Mouse (Mus musculus) midbrain, embryonic 11.5 days (tissue): ENCODE data around the gene Msrb3. TPM values are rescaled to one million over a fixed set of nuclear protein-coding genes. Genes with fewer than 3 reads are reported as not detected.

Experiments used
- ATAC-seq: fragments of 200-750 bp; cut with Nextera tagmentation; 2 replicates; pipeline ENCODE4 v1.8.0; 2017; ENCODE audit warnings: moderate TSS enrichment, moderate library complexity; ENCODE audit not compliant: low FRiP score
- DNase-seq: peaks from one replicate; pipeline ENCODE4 v3.0.0; 2015; ENCODE audit warnings: low spot score; ENCODE audit errors: missing footprints
- H3K27ac ChIP-seq: fragments of 300-500 bp; sonication (generic); 2 replicates; pipeline ENCODE4 v1.5.1; 2014; ENCODE audit warnings: low read depth, low read length
- H3K27me3 ChIP-seq: fragments of 300-500 bp; sonication (generic); 2 replicates; pipeline ENCODE4 v1.6.1; 2014; ENCODE audit warnings: mild to moderate bottlenecking, low read length, moderate library complexity, mixed read lengths; ENCODE audit not compliant: control insufficient read depth, insufficient read depth
- H3K36me3 ChIP-seq: fragments of 300-500 bp; sonication (generic); 2 replicates; pipeline ENCODE4 v1.6.1; 2014; ENCODE audit warnings: mild to moderate bottlenecking, low read length, moderate library complexity, mixed read lengths; ENCODE audit not compliant: control insufficient read depth, insufficient read depth
- H3K4me1 ChIP-seq: fragments of 300-500 bp; sonication (generic); 2 replicates; pipeline ENCODE4 v1.6.1; 2014; ENCODE audit warnings: low read length; ENCODE audit not compliant: control insufficient read depth, insufficient read depth
- H3K4me2 ChIP-seq: fragments of 300-500 bp; sonication (generic); 2 replicates; pipeline ENCODE4 v1.6.1; 2014; ENCODE audit warnings: mild to moderate bottlenecking, moderate library complexity
- H3K4me3 ChIP-seq: fragments of 300-500 bp; sonication (generic); 2 replicates; pipeline ENCODE4 v1.5.1; 2014; ENCODE audit warnings: low read depth, low read length
- H3K9ac ChIP-seq: fragments of 300-500 bp; sonication (generic); 2 replicates; pipeline ENCODE4 v1.6.1; 2014; ENCODE audit warnings: low read length
- H3K9me3 ChIP-seq: fragments of 300-500 bp; sonication (generic); 2 replicates; pipeline ENCODE4 v1.6.1; 2016; ENCODE audit warnings: low read length; ENCODE audit not compliant: control insufficient read depth
- WGBS: fragments of 180-500 bp; shearing (Covaris S2); extraction: QIAGEN DNeasy Blood & Tissue Kit; methylation state at CpG from one replicate; pipeline ENCODE4 v1.1.7; 2014; 5-methylcytosine and 5-hydroxymethylcytosine counted together
- polyA plus RNA-seq: library from polyadenylated mRNA; unstranded; fragments of >200 nt; fragmentation: Nextera tagmentation; extraction: Ambion mirVana; gene quantifications from 2 replicates; pipeline ENCODE4 v1.2.1, GENCODE M21; 2014

Gene Msrb3
- 3.9 and 4.6 TPM in 2 replicates for polyA plus RNA-seq

- no peaks in the 10 kb centered on the region for H3K9me3 ChIP-seq
- no peak within 1 kb of the TSS for H3K27ac ChIP-seq
- peak within 1 kb of the TSS; percentile 59 for H3K4me3 ChIP-seq
- DNase-seq = peak; percentile 95
- peak within 1 kb of the TSS; percentile 96 for H3K4me2 ChIP-seq
- peaks cover 3% of the 10 kb centered on the region; the same call in 1 of the 2 replicates for H3K27me3 ChIP-seq
- peak within 1 kb of the TSS; percentile 69 for H3K9ac ChIP-seq
- peak; percentile 90 for ATAC-seq
- no peaks in the 10 kb centered on the region; the same call in none of the 2 replicates for H3K4me1 ChIP-seq
- WGBS = 4% methylated on average over 51 of the region's 64 CpGs
- no peaks in the 10 kb centered on the region for H3K36me3 ChIP-seq
Measured at GRCm38 (mm10) chr10:120898785-120899762, at the start of gene Msrb3. TSS of gene Msrb3 (minus strand) at chr10:120899101.

- Histone ChIP-seq H3K9ac (no peak overlapping the region), H3K4me2 (no peak overlapping the region), H3K4me1 (peaks cover 6% of the 10 kb centered on the region; the same call in 1 of the 2 replicates), H3K27ac (no peak overlapping the region), H3K36me3 (no peaks in the 10 kb centered on the region), H3K9me3 (no peaks in the 10 kb centered on the region), H3K4me3 (no peak overlapping the region), H3K27me3 (no peaks in the 10 kb centered on the region)
- 87% methylated on average over 2 of the region's 2 CpGs for WGBS
- DNase-seq (no peak), ATAC-seq (no peak)
Measured at GRCm38 (mm10) chr10:120948461-120948860, 49.6 kb upstream of the Msrb3 start.

- no peak overlapping the region for H3K4me2 ChIP-seq
- 90% methylated on average over 2 of the region's 2 CpGs for WGBS
Measured at GRCm38 (mm10) chr10:120947842-120948241, 48.9 kb upstream of the Msrb3 start.

GRCm38 (mm10) chr10:120946847-120947246 lies 47.9 kb upstream of the Msrb3 start:
- ATAC-seq (no peak), DNase-seq (no peak)
- no peak overlapping the region for H3K4me2 ChIP-seq
- no peaks in the 10 kb centered on the region for H3K36me3 ChIP-seq
- no peak overlapping the region for H3K27ac ChIP-seq
- H3K9ac ChIP-seq = no peak overlapping the region
- no peaks in the 10 kb centered on the region for H3K27me3 ChIP-seq
- H3K4me3 ChIP-seq = no peak overlapping the region
- 88% methylated on average over 5 of the region's 5 CpGs for WGBS
- no peaks in the 10 kb centered on the region for H3K9me3 ChIP-seq
- peaks cover 5% of the 10 kb centered on the region; the same call in 1 of the 2 replicates for H3K4me1 ChIP-seq

More at GRCm38 (mm10) chr10:120947842-120948241, 48.9 kb upstream of the Msrb3 start:
- H3K27me3 ChIP-seq = no peaks in the 10 kb centered on the region
- ATAC-seq (no peak), DNase-seq (no peak)
- no peaks in the 10 kb centered on the region for H3K9me3 ChIP-seq
- no peaks in the 10 kb centered on the region for H3K36me3 ChIP-seq
- no peak overlapping the region for H3K27ac ChIP-seq
- H3K9ac ChIP-seq = no peak overlapping the region
- H3K4me1 ChIP-seq = peaks cover 5% of the 10 kb centered on the region; the same call in 1 of the 2 replicates
- H3K4me3 ChIP-seq = no peak overlapping the region

- Histone ChIP-seq H3K27me3 (no peaks in the 10 kb centered on the region), H3K4me3 (no peak overlapping the region), H3K9ac (no peak overlapping the region), H3K9me3 (no peaks in the 10 kb centered on the region), H3K36me3 (no peaks in the 10 kb centered on the region), H3K4me1 (no peaks in the 10 kb centered on the region), H3K4me2 (no peak overlapping the region), H3K27ac (no peak overlapping the region)
- ATAC-seq (no peak), DNase-seq (no peak)
- 85% methylated on average over 2 of the region's 2 CpGs for WGBS
Measured at GRCm38 (mm10) chr10:120938904-120939208, 40.0 kb upstream of the Msrb3 start.

- Histone ChIP-seq H3K4me3 (no peak overlapping the region), H3K27me3 (no peaks in the 10 kb centered on the region), H3K36me3 (no peaks in the 10 kb centered on the region), H3K4me1 (no peaks in the 10 kb centered on the region), H3K9ac (no peak overlapping the region), H3K27ac (no peak overlapping the region), H3K4me2 (no peak overlapping the region), H3K9me3 (no peaks in the 10 kb centered on the region)
- WGBS = 56% methylated on average over 19 of the region's 19 CpGs
- DNase-seq (peak; percentile 87), ATAC-seq (no peak)
Measured at GRCm38 (mm10) chr10:120938077-120938903, 39.4 kb upstream of the Msrb3 start.

GRCm38 (mm10) chr10:120929536-120929935 lies 30.6 kb upstream of the Msrb3 start:
- ATAC-seq (no peak), DNase-seq (no peak)
- Histone ChIP-seq H3K4me3 (no peak overlapping the region), H3K36me3 (no peaks in the 10 kb centered on the region), H3K9me3 (no peaks in the 10 kb centered on the region), H3K27me3 (no peaks in the 10 kb centered on the region), H3K9ac (no peak overlapping the region), H3K4me1 (no peaks in the 10 kb centered on the region), H3K27ac (no peak overlapping the region), H3K4me2 (no peak overlapping the region)
- 79% methylated on average over 7 of the region's 7 CpGs for WGBS

GRCm38 (mm10) chr10:120928183-120928582 lies 29.3 kb upstream of the Msrb3 start:
- no peak for ATAC-seq
- 90% methylated on average over 5 of the region's 5 CpGs for whole genome bisulfite sequencing
- H3K36me3 ChIP-seq = no peaks in the 10 kb centered on the region

GRCm38 (mm10) chr10:120926156-120926555 lies 27.3 kb upstream of the Msrb3 start:
- Histone ChIP-seq H3K4me2 (no peak overlapping the region), H3K4me3 (no peak overlapping the region)

More at GRCm38 (mm10) chr10:120928183-120928582, 29.3 kb upstream of the Msrb3 start:
- Histone ChIP-seq H3K27ac (no peak overlapping the region), H3K4me1 (no peaks in the 10 kb centered on the region), H3K4me3 (no peak overlapping the region), H3K9me3 (no peaks in the 10 kb centered on the region), H3K27me3 (no peaks in the 10 kb centered on the region), H3K4me2 (no peak overlapping the region), H3K9ac (no peak overlapping the region)
- DNase-seq = no peak

More at GRCm38 (mm10) chr10:120926156-120926555, 27.3 kb upstream of the Msrb3 start:
- H3K9me3 ChIP-seq = no peaks in the 10 kb centered on the region
- H3K9ac ChIP-seq = no peak overlapping the region
- 92% methylated on average over 8 of the region's 8 CpGs for WGBS
- DNase-seq (no peak), ATAC-seq (no peak)
- H3K36me3 ChIP-seq = no peaks in the 10 kb centered on the region
- no peaks in the 10 kb centered on the region for H3K4me1 ChIP-seq
- H3K27me3 ChIP-seq = no peaks in the 10 kb centered on the region
- no peak overlapping the region for H3K27ac ChIP-seq
